Mouse (Mus musculus) ES-E14 (cell line): Measurements from ENCODE around the gene Tnrc6c.

Experiments
- CHD2 ChIP-seq: IDR thresholded peaks from 2 replicates; pipeline ENCODE4 v1.6.1; 2014; ENCODE audit warnings: mild to moderate bottlenecking, low read depth, low read length, inconsistent platforms
- HCFC1 ChIP-seq: IDR thresholded peaks from 2 replicates; pipeline ENCODE4 v1.6.1; 2012; ENCODE audit warnings: low read length, inconsistent platforms, borderline replicate concordance; ENCODE audit not compliant: insufficient read depth
- MAFK ChIP-seq: IDR thresholded peaks from 2 replicates; pipeline ENCODE4 v1.6.1; 2014; ENCODE audit warnings: mild to moderate bottlenecking, low read depth, low read length, inconsistent platforms; ENCODE audit not compliant: insufficient read depth
- ZNF384 ChIP-seq: IDR thresholded peaks from 2 replicates; pipeline ENCODE4 v1.6.1; 2012; ENCODE audit warnings: low read depth, low read length, inconsistent platforms

DNA sequence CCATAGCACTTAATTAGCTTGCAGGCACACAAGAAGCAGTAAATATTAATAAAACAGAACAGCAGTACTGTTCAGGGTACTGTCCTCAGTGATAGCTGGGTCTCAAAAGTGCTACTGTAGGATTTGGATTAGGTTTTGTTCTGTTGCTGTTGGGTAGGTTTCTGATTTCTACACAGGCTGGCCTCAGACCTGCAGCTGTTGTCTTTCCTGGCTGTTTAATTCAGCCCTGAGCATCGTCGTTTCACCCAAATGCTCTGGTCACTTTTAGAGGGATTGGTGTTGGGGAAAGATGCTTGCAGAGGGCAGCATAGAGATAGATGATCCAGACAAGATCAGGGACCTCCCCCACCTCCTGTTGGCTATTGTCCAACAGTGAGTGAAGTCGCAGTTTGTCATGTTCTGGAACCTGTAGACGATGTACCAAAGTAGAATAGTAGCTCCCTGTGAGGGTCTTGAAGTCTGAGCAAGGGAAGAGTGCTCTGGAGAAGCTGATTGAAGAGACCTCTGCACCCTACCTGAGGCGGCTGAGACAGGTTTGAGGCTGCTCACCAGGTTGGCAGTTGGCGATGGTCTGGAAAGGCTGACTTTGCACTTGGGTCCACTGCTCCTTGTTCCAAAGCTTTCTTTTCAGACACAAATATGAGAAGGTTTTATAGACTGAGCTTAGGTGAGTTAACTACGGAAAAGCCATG lies 75.9 kb downstream of the Tnrc6c start:
- no peak for TF ChIP-seq MAFK
- TF ChIP-seq HCFC1 = no peak
- no peak for TF ChIP-seq ZNF384
- TF ChIP-seq CHD2 = no peak
